Mouse (Mus musculus) spleen, postnatal 0 days (tissue): Measurements from ENCODE around the gene Ankle2. TPM values are rescaled to one million over a fixed set of nuclear protein-coding genes. Genes with fewer than 3 reads are reported as not detected.

Source experiments
- polyA plus RNA-seq: library from polyadenylated mRNA; unstranded; fragments of >200 nt; fragmentation: Nextera tagmentation; extraction: Ambion mirVana; gene quantifications from 2 replicates; pipeline ENCODE4 v1.2.1, GENCODE M21; 2015

Gene Ankle2
- polyA plus RNA-seq = 16.2 and 18.0 TPM in 2 replicates

GRCm38 (mm10) chr5:110230780-110231461, at the start of gene Ankle2:
Gene Ankle2 (plus strand): TSS chr5:110231004.

GRCm38 (mm10) chr5:110269141-110270101, 38.6 kb downstream of the Ankle2 start, which contains the start of gene Pgam5:
Gene Pgam5 (minus strand): TSS chr5:110269913.

GRCm38 (mm10) chr5:110285770-110286445, 55.1 kb downstream of the Ankle2 start, which contains the start of the genes Pxmp2 and Pole:
Gene Pxmp2 (minus strand): TSS chr5:110286186.
Gene Pole (plus strand): TSS chr5:110286306.

Other genes starting within 250 kb of the Ankle2 start
- 15.3 and 16.2 TPM in 2 replicates for gene Zfp932, start 234.5 kb upstream of the Ankle2 start, polyA plus RNA-seq
- gene Gm17655, start 158.5 kb upstream of the Ankle2 start, polyA plus RNA-seq = 1.6 and 1.8 TPM in 2 replicates
- 0.41 and 0.61 TPM in 2 replicates for gene Gm35315, start 136.6 kb upstream of the Ankle2 start, polyA plus RNA-seq
- gene Plcxd1, start 131.0 kb upstream of the Ankle2 start, polyA plus RNA-seq = 0.36 and 0.49 TPM in 2 replicates
- gene Gtpbp6, start 122.8 kb upstream of the Ankle2 start, polyA plus RNA-seq = 13.4 and 17.1 TPM in 2 replicates
- 2.4 and 3.0 TPM in 2 replicates for gene Zfp605, start 120.9 kb upstream of the Ankle2 start, polyA plus RNA-seq
- 26.3 and 26.4 TPM in 2 replicates for gene Chfr, start 95.2 kb upstream of the Ankle2 start, polyA plus RNA-seq
- gene Golga3, start 54.3 kb upstream of the Ankle2 start, polyA plus RNA-seq = 7.4 TPM in 2 replicates
- gene Pgam5, start 38.9 kb downstream of the Ankle2 start, polyA plus RNA-seq = 33.9 and 34.5 TPM in 2 replicates
- 12.9 and 13.6 TPM in 2 replicates for gene Pxmp2, start 55.2 kb downstream of the Ankle2 start, polyA plus RNA-seq
- 18.9 and 20.6 TPM in 2 replicates for gene Pole, start 55.3 kb downstream of the Ankle2 start, polyA plus RNA-seq
- 0.22 and 0.34 TPM in 2 replicates for gene P2rx2, start 112.2 kb downstream of the Ankle2 start, polyA plus RNA-seq
- not detected in 2 replicates for gene Lrcol1, start 113.7 kb downstream of the Ankle2 start, polyA plus RNA-seq
- gene Fbrsl1, start 217.5 kb downstream of the Ankle2 start, polyA plus RNA-seq = 6.9 and 7.5 TPM in 2 replicates